Comparison of ENCODE assay signal across 10 mouse cellular contexts in genomic region chr7:142675644-142676043, GRCm38 (mm10). TPM values are rescaled to one million over a fixed set of nuclear protein-coding genes. Genes with fewer than 3 reads are reported as not detected.
DNase-seq lines count a peak whose midpoint lies in the region; TF ChIP-seq lines count a peak whose summit lies in the region.
"Had no signal": no experiment of that assay in that cellular context is flagged by ENCODE, and none has a peak within 500 bp of the region (broad histone marks: within the 10 kb centered on the region; RNA-seq: fewer than 3 reads in every experiment).

No protein-coding gene starts in this region.

- no peak overlapping the region for H3K4me3 ChIP-seq in lung, adult 2 months (replicated peaks; ENCODE audit: extremely low read depth, low read depth, low read length)
- H3K4me3 ChIP-seq: myocyte had no signal

- WGBS in lung, adult 2 months, result 3% methylated on average over 3 of the region's 3 CpGs

- peak; percentile 22; the same call in 1 of the 2 replicates for TF ChIP-seq CTCF in lung, adult 2 months (IDR thresholded peaks at IDR 0.05; ENCODE audit: insufficient read depth, low read length)

- no peaks in the 10 kb centered on the region for H3K4me1 ChIP-seq in lung, adult 2 months (ENCODE audit: control insufficient read depth, insufficient read depth, low read length)

- no peak for TF ChIP-seq POLR2A in lung, adult 2 months (IDR thresholded peaks at IDR 0.05; ENCODE audit: borderline replicate concordance, extremely low read depth, low read depth, low read length)

- DNase-seq in adrenal gland, adult 2 months, result peak; percentile 51
- DNase-seq in adrenal gland, adult 8-10 months, result no peak
- peak; percentile 26 for DNase-seq in urinary bladder, postnatal 25 days (ENCODE audit: low spot score)
- DNase-seq in urinary bladder, adult 2 months (ENCODE audit: low spot score), result no peak
- DNase-seq in frontal cortex, postnatal 36 days (ENCODE audit: low spot score in 2 of 2), result peak; percentile 64 to 75
- peak; percentile 50 to 80 for DNase-seq in kidney, postnatal 36 days
- peak; percentile 19 for DNase-seq in lung, adult 2 months
- peak; percentile 62 for DNase-seq in telencephalon, adult 2 months (ENCODE audit: low read depth, low spot score)

RNA-seq across cellular contexts. Expression of gene Gm49394, which starts 5.9 kb away (rescaled TPM):
- not detected for total RNA-seq in adrenal gland, adult 2 months (2021)
- not detected in 2 replicates for polyA plus RNA-seq in adrenal gland, adult 2 months (2012; rRNA removed)
- not detected for total RNA-seq in adrenal gland, adult 8-10 months (2022)
- not detected in 2 replicates for polyA plus RNA-seq in urinary bladder, adult 2 months (2012; rRNA removed)
- 0.02 TPM in 1 of 2 replicates, not detected in the other for polyA plus RNA-seq in lung, adult 2 months (2012; rRNA removed)
- polyA plus RNA-seq: gonadal fat pad, adult 2 months had no signal

RNA-seq across cellular contexts. Expression of gene Igf2, which starts 9.0 kb away (rescaled TPM):
- total RNA-seq in adrenal gland, adult 2 months (2021), result 10 to 100 TPM in 1 of 2 experiments, 1 to 10 TPM in 1; 8.6 to 13.1 TPM
- polyA plus RNA-seq in adrenal gland, adult 2 months (2012; rRNA removed), result 22.4 and 32.0 TPM in 2 replicates
- 10 to 100 TPM; 17.1 to 37.9 (median 21.7) TPM for total RNA-seq in adrenal gland, adult 8-10 months (2022)
- polyA plus RNA-seq in urinary bladder, adult 2 months (2012; rRNA removed), result 11.9 and 21.9 TPM in 2 replicates
- polyA plus RNA-seq in lung, adult 2 months (2012; rRNA removed), result 16.9 and 25.4 TPM in 2 replicates

Comparison
In these comparisons a context has a peak if more than half of its experiments do, and no peak if none do; other contexts are left out.
1. DNase-seq: peak in adrenal gland, adult 2 months (single experiment), urinary bladder, postnatal 25 days (single experiment), frontal cortex, postnatal 36 days (2 of 2), kidney, postnatal 36 days (2 of 2), lung, adult 2 months (single experiment) and telencephalon, adult 2 months (single experiment); none in adrenal gland, adult 8-10 months (single experiment) and urinary bladder, adult 2 months (single experiment).